ENCODE assay signal across 12 mouse cellular contexts in the genomic region with DNA sequence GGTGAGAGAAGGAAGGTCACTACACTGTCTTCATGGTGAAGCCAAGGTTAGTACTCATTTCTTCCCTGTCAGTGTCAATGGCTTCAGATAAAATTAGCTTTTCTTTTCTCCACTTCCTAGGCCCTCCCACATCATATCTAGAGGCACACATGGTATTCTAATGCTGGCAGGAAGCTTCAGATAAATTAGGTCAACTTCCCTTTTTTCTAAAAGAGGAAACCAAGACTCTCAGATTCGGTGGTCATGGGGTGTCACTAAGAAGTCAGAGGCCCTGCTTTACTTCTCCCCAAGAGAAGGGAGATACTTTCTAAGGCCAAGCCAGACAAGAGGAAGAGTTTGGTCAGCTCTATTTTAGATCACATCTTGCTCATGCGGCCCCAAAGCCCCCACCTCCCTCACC. TPM values are rescaled to one million over a fixed set of nuclear protein-coding genes. Genes with fewer than 3 reads are reported as not detected.
DNase-seq lines count a peak whose midpoint lies in the region; ATAC-seq and TF ChIP-seq lines count a peak whose summit lies in the region.
"Had no signal": no experiment of that assay in that cellular context is flagged by ENCODE, and none has a peak within 500 bp of the region (broad histone marks: within the 10 kb centered on the region; RNA-seq: fewer than 3 reads in every experiment).

No protein-coding gene starts in this region.

- no peaks in the 10 kb centered on the region for H3K4me1 ChIP-seq in lung, embryonic 16.5 days (replicated peaks; ENCODE audit: control insufficient read depth, insufficient read depth, low read length)
- peaks cover 2% of the 10 kb centered on the region for H3K4me1 ChIP-seq in lung, adult 2 months (ENCODE audit: control insufficient read depth, insufficient read depth, low read length)
- H3K4me1 ChIP-seq in thymus, adult 2 months (replicated peaks; ENCODE audit: control insufficient read depth, insufficient read depth, low read length): peaks cover 13% of the 10 kb centered on the region

- H3K27me3 ChIP-seq in lung, embryonic 16.5 days (ENCODE audit: control insufficient read depth, insufficient read depth, low read depth, low read length): no peaks in the 10 kb centered on the region
- H3K27me3 ChIP-seq in thymus, adult 2 months (ENCODE audit: control insufficient read depth, insufficient read depth, low read length): no peaks in the 10 kb centered on the region
- H3K27me3 ChIP-seq: kidney, embryonic 15.5 days; limb, embryonic 13.5 days had no signal

- H3K36me3 ChIP-seq in lung, embryonic 16.5 days (ENCODE audit: control insufficient read depth, insufficient read depth, low read length): no peaks in the 10 kb centered on the region
- H3K36me3 ChIP-seq in thymus, adult 2 months (ENCODE audit: control insufficient read depth, insufficient read depth, low read length): no peaks in the 10 kb centered on the region
- H3K36me3 ChIP-seq: kidney, embryonic 15.5 days; limb, embryonic 13.5 days had no signal

- WGBS in lung, embryonic 16.5 days: 55% methylated on average over 2 of the region's 2 CpGs
- WGBS in lung, adult 2 months: 23% methylated on average over 2 of the region's 2 CpGs
- WGBS in thymus, adult 2 months: 10% methylated on average over 2 of the region's 2 CpGs

- TF ChIP-seq CTCF in lung, adult 2 months (IDR thresholded peaks at IDR 0.05; ENCODE audit: insufficient read depth, low read length): no peak
- no peak for TF ChIP-seq CTCF in thymus, adult 2 months (IDR thresholded peaks at IDR 0.05; ENCODE audit: borderline replicate concordance, control insufficient read depth, extremely low read depth, insufficient read depth, low read length, poor library complexity)

- no peak overlapping the region for H3K4me2 ChIP-seq in lung, embryonic 16.5 days (ENCODE audit: low read depth, low read length)
- H3K4me2 ChIP-seq: kidney, embryonic 15.5 days; limb, embryonic 13.5 days had no signal

- no peak overlapping the region for H3K27ac ChIP-seq in lung, embryonic 16.5 days (ENCODE audit: low read length)
- no peak overlapping the region for H3K27ac ChIP-seq in thymus, adult 2 months (ENCODE audit: control insufficient read depth, insufficient read depth, low read length)
- H3K27ac ChIP-seq: kidney, embryonic 15.5 days; limb, embryonic 13.5 days had no signal

- TF ChIP-seq POLR2A in lung, adult 2 months (IDR thresholded peaks at IDR 0.05; ENCODE audit: borderline replicate concordance, extremely low read depth, low read depth, low read length): no peak
- TF ChIP-seq POLR2A in thymus, adult 2 months (IDR thresholded peaks at IDR 0.05; ENCODE audit: control insufficient read depth, extremely low read depth, insufficient read depth, low read length, poor library complexity): no peak

- H3K9ac ChIP-seq in lung, embryonic 16.5 days (ENCODE audit: low read length): no peak overlapping the region
- H3K9ac ChIP-seq: kidney, embryonic 15.5 days; limb, embryonic 13.5 days had no signal

- peak; percentile 36; the same call in 1 of the 2 replicates for ATAC-seq in lung, embryonic 16.5 days (ENCODE audit: low read depth)
- ATAC-seq in inflammation-experienced regulatory T-cells, adult 6 months: peak; percentile 76

- no peaks in the 10 kb centered on the region for H3K9me3 ChIP-seq in lung, embryonic 16.5 days (ENCODE audit: control insufficient read depth, low read length)
- H3K9me3 ChIP-seq: kidney, embryonic 15.5 days; limb, embryonic 13.5 days had no signal

- no peak for DNase-seq in lung, adult 2 months
- peak; percentile 20 for DNase-seq in brain, adult 2 months (ENCODE audit: low read depth, low spot score)
- peak; percentile 39 for DNase-seq in skeletal muscle tissue, adult 2 months (ENCODE audit: low read depth, low spot score)
- DNase-seq in gastrocnemius, postnatal 25 days: no peak
- DNase-seq in urinary bladder, adult 2 months (ENCODE audit: low spot score): no peak
- no peak for DNase-seq in thymus, adult 2 months
- DNase-seq: cerebellum, adult 18-20 months had no signal

- H3K4me3 ChIP-seq in lung, embryonic 16.5 days (ENCODE audit: low read length): no peak overlapping the region
- H3K4me3 ChIP-seq in lung, adult 2 months (replicated peaks; ENCODE audit: extremely low read depth, low read depth, low read length): no peak overlapping the region
- H3K4me3 ChIP-seq in thymus, adult 2 months (ENCODE audit: control insufficient read depth, insufficient read depth, low read length): no peak overlapping the region
- H3K4me3 ChIP-seq: kidney, embryonic 15.5 days; limb, embryonic 13.5 days had no signal

RNA-seq across cellular contexts. Expression of gene Cd200r3, which starts 19.3 kb away (rescaled TPM):
- 0.40 and 0.48 TPM in 2 replicates for polyA plus RNA-seq in lung, embryonic 16.5 days (2015; fragmentation: Nextera tagmentation; extraction: Ambion mirVana)
- 0.19 and 0.38 TPM in 2 replicates for polyA plus RNA-seq in lung, adult 2 months (2012; rRNA removed)
- 1 to 10 TPM in 1 of 3 experiments, not detected in 2; 1.9 TPM for polyA plus RNA-seq in inflammation-experienced regulatory T-cells, adult 6 months (2017; shearing (Covaris generic))
- not detected for total RNA-seq in gastrocnemius, postnatal 25 days (2021)
- polyA plus RNA-seq in urinary bladder, adult 2 months (2012; rRNA removed): 28.9 and 38.8 TPM in 2 replicates
- 0.38 TPM in 1 of 2 replicates, not detected in the other for polyA plus RNA-seq in thymus, adult 2 months (2012; rRNA removed)
- polyA plus RNA-seq: neural tube, embryonic 14.5 days had no signal

Comparison
In these comparisons a context has a peak if more than half of its experiments do, and no peak if none do; other contexts are left out.
1. DNase-seq: peak in brain, adult 2 months (single experiment) and skeletal muscle tissue, adult 2 months (single experiment); none in lung, adult 2 months (single experiment), gastrocnemius, postnatal 25 days (single experiment), urinary bladder, adult 2 months (single experiment) and thymus, adult 2 months (single experiment).
2. RNA of gene Cd200r3, which starts 19.3 kb away (polyA plus RNA-seq): 28.9 to 38.8 TPM in urinary bladder, adult 2 months; 0.40 to 0.48 TPM in lung, embryonic 16.5 days, 0.19 to 0.38 TPM in lung, adult 2 months, 0.38 TPM in thymus, adult 2 months and 1.9 TPM in inflammation-experienced regulatory T-cells, adult 6 months; every median in the first group is over 10 times any median in the second.